Mouse (Mus musculus) hindbrain, embryonic 11.5 days (tissue): ENCODE measurements around the gene Tshr. TPM values are rescaled to one million over a fixed set of nuclear protein-coding genes. Genes with fewer than 3 reads are reported as not detected.

ENCODE experiments used
- ATAC-seq: fragments of 200-750 bp; cut with Nextera tagmentation; 2 replicates; pipeline ENCODE4 v1.8.0; 2017; ENCODE audit warnings: mild to moderate bottlenecking, moderate TSS enrichment, moderate library complexity; ENCODE audit not compliant: low FRiP score
- DNase-seq: peaks from one replicate; pipeline ENCODE4 v3.0.0-alpha.2; 2015; ENCODE audit warnings: low spot score
- H3K27ac ChIP-seq: fragments of 300-500 bp; sonication (generic); 2 replicates; pipeline ENCODE4 v1.5.1; 2014; ENCODE audit warnings: mild to moderate bottlenecking, low read depth, low read length
- H3K27me3 ChIP-seq: fragments of 300-500 bp; sonication (generic); 2 replicates; pipeline ENCODE4 v1.6.1; 2014; ENCODE audit warnings: mild to moderate bottlenecking, low read length, moderate library complexity, mixed read lengths; ENCODE audit not compliant: control insufficient read depth, insufficient read depth
- H3K36me3 ChIP-seq: fragments of 300-500 bp; sonication (generic); 2 replicates; pipeline ENCODE4 v1.6.1; 2014; ENCODE audit warnings: mild to moderate bottlenecking, low read length, moderate library complexity, mixed read lengths; ENCODE audit not compliant: control insufficient read depth, insufficient read depth
- H3K4me1 ChIP-seq: fragments of 300-500 bp; sonication (generic); replicated peaks from 2 replicates; pipeline ENCODE4 v1.6.1; 2014; ENCODE audit warnings: low read length, mixed read lengths; ENCODE audit not compliant: control insufficient read depth, insufficient read depth
- H3K4me2 ChIP-seq: fragments of 300-500 bp; sonication (generic); replicated peaks from 2 replicates; pipeline ENCODE4 v1.6.1; 2014; ENCODE audit warnings: mild to moderate bottlenecking, low read depth, low read length
- H3K4me3 ChIP-seq: fragments of 300-500 bp; sonication (generic); 2 replicates; pipeline ENCODE4 v1.5.1; 2014; ENCODE audit warnings: low read depth, low read length
- H3K9ac ChIP-seq: fragments of 300-500 bp; sonication (generic); 2 replicates; pipeline ENCODE4 v1.6.1; 2014; ENCODE audit warnings: low read depth, low read length
- H3K9me3 ChIP-seq: fragments of 300-500 bp; sonication (generic); 2 replicates; pipeline ENCODE4 v1.6.1; 2016; ENCODE audit warnings: low read length; ENCODE audit not compliant: control insufficient read depth
- WGBS: fragments of 180-500 bp; shearing (Covaris S2); extraction: QIAGEN DNeasy Blood & Tissue Kit; methylation state at CpG from one replicate; pipeline ENCODE4 v1.1.7; 2014; 5-methylcytosine and 5-hydroxymethylcytosine counted together
- polyA plus RNA-seq: library from polyadenylated mRNA; unstranded; fragments of >200 nt; fragmentation: Nextera tagmentation; extraction: Ambion mirVana; gene quantifications from 2 replicates; pipeline ENCODE4 v1.2.1, GENCODE M21; 2014

Gene Tshr
- polyA plus RNA-seq, 1 experiment from 2014 or later: not detected

DNA sequence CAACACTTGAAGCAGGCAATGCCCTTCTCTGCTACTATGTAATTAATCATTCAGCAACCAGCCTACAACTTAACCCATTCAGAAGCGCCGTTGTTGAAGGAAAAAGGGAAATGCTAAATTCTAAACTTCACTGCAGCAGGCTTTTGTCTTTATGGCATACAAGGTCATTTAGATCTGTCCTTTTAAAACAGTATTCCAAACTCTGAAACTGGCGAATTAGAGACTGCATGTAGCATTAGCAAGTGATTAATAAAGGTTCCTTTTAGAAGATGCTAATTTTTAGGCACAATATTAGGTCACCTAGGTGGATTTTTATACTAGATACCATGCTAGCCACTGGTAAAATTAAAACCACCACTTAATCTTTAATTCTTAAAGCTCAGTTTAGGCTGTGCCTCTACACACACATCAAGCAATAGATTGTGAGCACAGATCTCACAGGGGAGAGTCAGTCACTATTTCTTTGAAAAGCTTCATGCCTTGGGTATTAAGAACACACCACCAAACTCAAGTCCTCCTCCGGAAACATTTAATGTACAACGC lies 203.2 kb downstream of the Tshr start:
- DNase-seq (peak; percentile 35), ATAC-seq (no peak)
- WGBS: 21% methylated on average over 5 of the region's 5 CpGs
- H3K4me3 ChIP-seq: peak overlapping the region; percentile 90
- peaks cover 4% of the 10 kb centered on the region; the same call in 1 of the 2 replicates for H3K36me3 ChIP-seq
- peak overlapping the region; percentile 53 for H3K4me2 ChIP-seq
- no peaks in the 10 kb centered on the region for H3K9me3 ChIP-seq
- peak overlapping the region; percentile 99 for H3K27ac ChIP-seq
- peak overlapping the region; percentile 100 for H3K9ac ChIP-seq
- H3K4me1 ChIP-seq: no peaks in the 10 kb centered on the region; the same call in 1 of the 2 replicates
- H3K27me3 ChIP-seq: no peaks in the 10 kb centered on the region

DNA sequence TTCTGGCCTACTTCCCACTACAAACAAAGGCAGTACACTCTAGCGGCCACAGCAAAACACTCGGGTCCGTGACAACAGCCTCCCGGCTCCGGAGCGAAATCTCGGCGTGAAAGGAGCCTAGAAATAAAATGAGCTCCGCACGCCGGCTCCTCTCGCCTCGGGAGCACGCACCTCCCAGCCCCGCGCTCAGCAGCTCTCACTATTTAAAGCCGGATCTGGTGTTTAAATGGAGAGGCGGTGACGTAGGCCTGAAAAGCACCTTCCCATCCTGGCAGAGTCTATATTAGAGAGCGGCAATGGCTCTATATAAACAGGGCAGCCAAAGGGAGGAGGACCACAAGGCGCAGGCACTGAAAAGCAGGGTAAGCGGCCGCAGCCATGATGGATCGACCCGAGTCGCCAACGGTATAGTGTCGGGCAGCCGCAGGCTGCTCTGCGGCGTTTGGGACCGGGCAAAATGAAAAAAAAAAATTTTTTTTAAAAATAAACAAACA lies 203.9 kb downstream of the Tshr start:
- Histone ChIP-seq H3K9ac (peak overlapping the region; percentile 100), H3K27me3 (no peaks in the 10 kb centered on the region), H3K9me3 (no peaks in the 10 kb centered on the region), H3K4me1 (no peaks in the 10 kb centered on the region; the same call in 1 of the 2 replicates), H3K27ac (peak overlapping the region; percentile 99), H3K36me3 (peaks cover 4% of the 10 kb centered on the region; the same call in 1 of the 2 replicates), H3K4me3 (peak overlapping the region; percentile 90), H3K4me2 (peak overlapping the region; percentile 53)
- DNase-seq (peak; percentile 92), ATAC-seq (peak; percentile 91)
- WGBS: under 1% methylated on average over 32 of the region's 32 CpGs

DNA sequence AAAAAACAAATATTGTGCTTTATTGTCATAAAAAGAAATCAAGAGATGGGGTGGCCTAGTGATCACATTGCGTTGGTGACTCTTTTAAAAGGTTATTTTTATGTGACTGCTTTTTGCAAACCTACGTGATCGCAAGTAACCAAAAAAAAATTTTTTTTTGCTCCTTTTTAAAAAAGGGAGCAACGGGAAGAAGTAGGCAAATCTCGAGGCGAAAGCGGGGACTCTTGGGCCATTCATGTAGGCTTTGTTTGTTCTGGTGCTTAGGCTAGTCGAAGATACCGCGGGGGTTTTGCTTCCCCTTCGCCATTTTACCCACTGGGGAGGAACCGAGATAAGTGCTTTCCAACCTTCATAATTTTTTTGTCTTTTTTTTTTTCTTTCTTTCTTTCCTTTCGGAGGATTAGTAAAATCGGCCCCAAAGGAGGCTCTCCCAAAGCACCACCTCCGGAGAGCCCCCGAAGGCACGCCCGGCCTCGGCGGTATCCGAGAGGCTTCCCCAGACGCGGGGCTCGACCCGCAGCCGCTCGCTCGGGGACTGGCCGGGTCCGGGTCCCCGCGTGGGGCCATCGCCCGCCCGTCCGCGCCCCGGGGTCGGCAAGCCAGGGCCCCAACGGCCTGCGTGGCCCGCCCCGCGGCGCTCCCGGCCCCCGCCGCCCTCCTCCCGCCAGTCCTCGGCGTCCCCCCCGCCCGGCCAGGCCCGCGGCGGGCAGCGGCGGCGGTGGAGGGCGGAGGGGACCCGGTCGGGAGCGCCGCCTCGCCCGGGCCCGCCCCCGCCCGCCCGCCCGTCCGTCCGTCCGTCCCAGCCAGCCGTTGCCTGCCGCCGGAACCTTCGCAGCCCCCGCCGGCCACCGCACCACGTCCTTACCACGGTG lies 204.5 kb downstream of the Tshr start:
- no peaks in the 10 kb centered on the region; the same call in 1 of the 2 replicates for H3K4me1 ChIP-seq
- DNase-seq (peak; percentile 67), ATAC-seq (peak; percentile 8; the same call in 1 of the 2 replicates)
- H3K27me3 ChIP-seq: no peaks in the 10 kb centered on the region
- peak overlapping the region; percentile 100 for H3K9ac ChIP-seq
- H3K9me3 ChIP-seq: no peaks in the 10 kb centered on the region
- H3K27ac ChIP-seq: peak overlapping the region; percentile 99
- H3K4me2 ChIP-seq: 0 out of 2 replicates have a peak overlapping the region, but pooled peaks have one; percentile 17
- H3K4me3 ChIP-seq: peak overlapping the region; percentile 90
- H3K36me3 ChIP-seq: peaks cover 4% of the 10 kb centered on the region; the same call in 1 of the 2 replicates
- under 1% methylated on average over 53 of the region's 83 CpGs for WGBS

DNA sequence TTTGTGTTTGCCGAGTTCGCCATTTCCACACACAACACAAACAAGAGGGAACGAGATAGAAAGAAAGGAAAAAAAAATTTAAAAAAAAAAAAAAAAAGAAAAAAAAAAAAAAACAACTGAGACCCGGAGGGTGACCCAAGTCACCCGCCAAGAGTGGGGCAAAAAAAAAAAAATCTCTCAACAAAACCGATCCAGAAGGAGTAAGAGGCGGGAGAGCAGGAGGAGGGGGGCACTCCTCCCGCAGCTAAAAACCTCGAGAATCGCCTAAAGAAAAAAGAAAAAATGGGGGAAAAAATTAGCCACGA lies 205.1 kb downstream of the Tshr start:
- ATAC-seq: no peak
- peak overlapping the region; percentile 99 for H3K27ac ChIP-seq
- H3K4me3 ChIP-seq: peak overlapping the region; percentile 90
- no peak for DNase-seq
- no peaks in the 10 kb centered on the region; the same call in 1 of the 2 replicates for H3K4me1 ChIP-seq
- H3K9me3 ChIP-seq: no peaks in the 10 kb centered on the region
- H3K4me2 ChIP-seq: peak overlapping the region; percentile 62; the same call in 1 of the 2 replicates
- H3K27me3 ChIP-seq: no peaks in the 10 kb centered on the region
- H3K9ac ChIP-seq: peak overlapping the region; percentile 100
- 0% methylated on average over 11 of the region's 11 CpGs for WGBS
- H3K36me3 ChIP-seq: peaks cover 4% of the 10 kb centered on the region; the same call in 1 of the 2 replicates

DNA sequence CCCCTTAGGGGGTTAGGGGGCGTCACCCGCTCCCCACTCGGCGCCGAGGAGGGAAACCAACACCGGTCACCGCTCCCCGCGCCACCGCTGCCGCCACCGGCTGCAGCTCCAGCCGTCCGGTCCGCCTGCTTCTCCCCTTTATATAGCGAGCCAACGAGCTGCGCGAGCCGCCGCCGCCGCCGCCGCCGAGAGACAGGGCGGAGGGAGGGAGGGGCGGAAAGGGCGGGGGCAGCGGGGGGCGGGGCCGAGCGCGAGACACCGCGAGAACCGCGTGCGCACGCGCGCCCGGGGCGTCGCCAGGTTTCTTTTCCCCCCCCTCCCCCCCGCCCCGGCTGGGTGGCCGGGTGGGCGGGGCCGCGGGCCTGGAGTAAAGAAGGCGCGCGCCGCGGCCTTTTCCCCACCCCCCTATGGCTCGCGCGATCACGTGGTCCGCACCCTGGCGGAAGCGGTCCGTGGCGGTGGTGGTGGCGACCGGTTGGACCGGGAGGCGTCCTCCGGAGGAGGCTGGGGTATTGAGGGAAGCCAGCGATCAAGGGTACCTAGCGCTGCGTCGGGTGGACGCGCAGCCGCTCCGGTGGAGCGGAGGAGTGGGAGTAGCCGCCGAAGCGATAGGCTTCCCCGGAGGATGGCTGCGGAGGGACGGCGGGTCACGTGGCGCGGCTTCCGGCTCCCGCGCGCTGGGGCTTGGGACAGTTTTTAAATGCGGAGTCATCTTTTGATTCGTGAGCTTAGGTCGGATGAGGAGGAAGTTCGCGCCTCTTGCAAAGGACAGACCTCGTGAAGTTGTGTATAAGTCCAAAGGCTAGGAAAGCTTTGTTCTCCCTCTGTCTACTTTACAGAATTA lies 205.7 kb downstream of the Tshr start, which contains the start of gene Gtf2a1:
Gene Gtf2a1, minus strand, starts transcription at position 641 of the 844 bp plus-strand sequence.
- ATAC-seq: peak; percentile 88
- Histone ChIP-seq H3K27ac (peak within 1 kb of the TSS; percentile 99), H3K27me3 (no peaks in the 10 kb centered on the region), H3K4me2 (peak within 1 kb of the TSS; percentile 62), H3K9ac (peak within 1 kb of the TSS; percentile 100), H3K4me3 (peak within 1 kb of the TSS; percentile 90), H3K9me3 (no peaks in the 10 kb centered on the region), H3K36me3 (peaks cover 3% of the 10 kb centered on the region; the same call in 1 of the 2 replicates), H3K4me1 (no peaks in the 10 kb centered on the region; the same call in 1 of the 2 replicates)
- peak; percentile 99 for DNase-seq
- under 1% methylated on average over 62 of the region's 99 CpGs for WGBS

DNA sequence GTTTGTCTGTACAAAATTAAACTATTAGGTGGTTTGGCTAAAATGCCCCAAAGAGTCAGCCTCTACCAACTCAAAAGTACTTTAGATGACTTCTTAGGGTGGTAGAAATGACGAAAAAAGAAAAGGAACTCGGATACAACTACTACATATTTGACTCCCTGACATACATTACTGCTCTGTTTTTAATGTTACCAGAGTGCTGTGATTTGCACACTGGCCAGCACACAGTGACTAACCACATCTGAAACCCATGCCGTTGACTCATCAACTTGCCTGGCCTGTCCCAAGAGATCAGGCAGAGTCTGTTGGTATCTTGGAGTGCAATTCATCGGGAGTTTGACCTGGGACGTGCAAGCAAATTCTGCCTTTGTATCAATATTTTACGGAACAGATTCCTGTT lies 206.4 kb downstream of the Tshr start:
- Histone ChIP-seq H3K4me3 (peak overlapping the region; percentile 90), H3K9ac (peak overlapping the region; percentile 85), H3K36me3 (no peaks in the 10 kb centered on the region), H3K27ac (peak overlapping the region; percentile 99), H3K4me1 (no peaks in the 10 kb centered on the region; the same call in 1 of the 2 replicates), H3K9me3 (no peaks in the 10 kb centered on the region), H3K4me2 (peak overlapping the region; percentile 62), H3K27me3 (no peaks in the 10 kb centered on the region)
- ATAC-seq (no peak), DNase-seq (peak; percentile 45)
- WGBS: 32% methylated on average over 6 of the region's 6 CpGs

DNA sequence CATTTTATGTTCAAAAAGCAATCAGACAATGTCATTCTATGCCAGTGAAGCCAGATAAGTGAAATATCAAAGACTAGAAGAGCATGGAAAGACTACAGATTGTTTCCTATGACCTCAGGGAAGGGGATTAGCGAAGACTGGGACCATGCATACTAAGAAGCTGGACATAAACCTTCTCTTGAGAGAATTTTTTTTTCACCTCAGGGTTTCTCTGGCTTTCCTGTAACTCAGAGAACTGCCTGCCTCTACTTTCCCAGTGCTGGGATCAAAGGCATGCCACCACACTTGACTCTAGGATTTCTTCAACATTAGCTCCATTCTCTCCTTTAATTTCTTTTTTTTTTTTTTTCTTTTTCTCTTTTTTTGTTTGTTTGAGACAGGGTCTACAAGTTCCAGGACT lies 206.8 kb downstream of the Tshr start:
- DNase-seq (no peak), ATAC-seq (no peak)
- 91% methylated on average over 1 of the region's 1 CpGs for WGBS
- H3K4me1 ChIP-seq: no peaks in the 10 kb centered on the region; the same call in 1 of the 2 replicates
- no peaks in the 10 kb centered on the region for H3K27me3 ChIP-seq
- peak overlapping the region; percentile 62 for H3K4me2 ChIP-seq
- H3K36me3 ChIP-seq: no peaks in the 10 kb centered on the region
- no peak overlapping the region for H3K27ac ChIP-seq
- H3K9ac ChIP-seq: no peak overlapping the region; the same call in 1 of the 2 replicates
- no peak overlapping the region for H3K4me3 ChIP-seq
- H3K9me3 ChIP-seq: no peaks in the 10 kb centered on the region

DNA sequence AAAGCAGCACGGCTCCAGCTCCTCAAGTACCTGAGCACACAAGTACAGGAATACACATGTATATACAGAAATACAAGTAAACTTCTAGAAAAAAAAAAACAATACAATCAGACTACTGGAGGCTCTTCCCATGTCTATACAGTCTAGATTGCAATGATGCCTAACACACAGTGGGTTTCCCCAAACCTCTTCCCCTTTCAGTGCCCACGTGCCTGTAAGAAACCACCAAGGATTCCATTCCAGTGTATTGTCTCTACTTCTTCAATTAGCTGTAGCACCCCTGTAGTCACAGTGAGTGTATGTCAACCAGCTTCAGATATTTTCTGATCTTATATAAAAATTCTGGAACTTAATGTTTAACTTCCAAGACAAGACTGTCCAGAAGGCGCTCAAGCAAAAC lies 207.8 kb downstream of the Tshr start:
- no peaks in the 10 kb centered on the region for H3K27me3 ChIP-seq
- whole genome bisulfite sequencing: 98% methylated on average over 3 of the region's 3 CpGs
- DNase-seq (no peak), ATAC-seq (no peak)
- no peak overlapping the region for H3K9ac ChIP-seq
- H3K4me2 ChIP-seq: no peak overlapping the region
- H3K4me1 ChIP-seq: no peaks in the 10 kb centered on the region; the same call in 1 of the 2 replicates
- no peaks in the 10 kb centered on the region for H3K36me3 ChIP-seq
- no peak overlapping the region for H3K4me3 ChIP-seq
- H3K9me3 ChIP-seq: no peaks in the 10 kb centered on the region
- H3K27ac ChIP-seq: no peak overlapping the region
